ENCODE assay signal across 30 mouse cellular contexts in the genomic region with DNA sequence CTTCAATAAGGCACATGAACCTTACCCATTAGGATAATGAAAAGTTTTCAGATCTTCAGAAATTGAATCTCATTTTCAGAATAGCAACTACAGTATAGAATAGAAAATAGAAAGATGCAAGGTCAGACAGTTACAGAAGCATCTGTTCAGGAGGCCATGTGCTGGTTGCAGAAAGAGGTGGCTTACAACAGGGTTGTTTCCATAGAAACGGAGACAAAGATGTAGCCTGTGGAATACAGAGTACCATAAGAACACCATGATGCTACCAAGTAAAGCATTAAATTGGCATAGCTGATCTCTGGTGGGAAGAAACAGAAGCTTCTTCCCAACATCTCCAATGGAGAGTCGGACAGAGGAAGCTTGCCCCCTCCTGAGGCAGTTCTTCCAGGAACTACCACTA.
"Had no signal": no experiment of that assay in that cellular context is flagged by ENCODE, and none has a peak within 500 bp of the region (broad histone marks: within the 10 kb centered on the region; RNA-seq: fewer than 3 reads in every experiment).

No protein-coding gene starts in this region.

- H3K27ac ChIP-seq: left cerebral cortex, adult 2 months; limb, embryonic 10.5 days; limb, embryonic 12.5 days; limb, embryonic 13.5 days; limb, embryonic 15.5 days; liver, embryonic 12.5 days; liver, embryonic 13.5 days; liver, embryonic 14.5 days; liver, embryonic 15.5 days; lung, embryonic 15.5 days; macrophage; midbrain, embryonic 12.5 days; midbrain, embryonic 13.5 days; neural tube, embryonic 12.5 days had no signal

- DNase-seq: left cerebral cortex, postnatal 4 days; liver; liver, embryonic 13.5 days; liver, postnatal 0 days; lung, adult 18-20 months; lung, adult 2 months; lung, embryonic 14.5 days; lung, postnatal 10 days; lung, postnatal 14 days; lung, postnatal 36 days; lung, postnatal 4 days; midbrain, embryonic 14.5 days had no signal

- H3K36me3 ChIP-seq: limb, embryonic 10.5 days; limb, embryonic 12.5 days; limb, embryonic 13.5 days; limb, embryonic 15.5 days; liver, embryonic 12.5 days; liver, embryonic 13.5 days; liver, embryonic 15.5 days; lung, embryonic 15.5 days; midbrain, embryonic 12.5 days; midbrain, embryonic 13.5 days; neural tube, embryonic 12.5 days had no signal

- H3K9me3 ChIP-seq: limb, embryonic 10.5 days; limb, embryonic 12.5 days; limb, embryonic 13.5 days; limb, embryonic 15.5 days; liver, embryonic 12.5 days; liver, embryonic 13.5 days; liver, embryonic 15.5 days; lung, embryonic 15.5 days; megakaryocyte, embryonic 14.5 days; midbrain, embryonic 12.5 days; midbrain, embryonic 13.5 days; neural tube, embryonic 12.5 days had no signal

- H3K4me1 ChIP-seq: limb, embryonic 10.5 days; limb, embryonic 12.5 days; limb, embryonic 13.5 days; limb, embryonic 15.5 days; liver, embryonic 12.5 days; liver, embryonic 13.5 days; liver, embryonic 15.5 days; lung, embryonic 15.5 days; megakaryocyte, embryonic 14.5 days; midbrain, embryonic 12.5 days; midbrain, embryonic 13.5 days; neural tube, embryonic 12.5 days had no signal

- H3K27me3 ChIP-seq: limb, embryonic 12.5 days; limb, embryonic 13.5 days; limb, embryonic 15.5 days; liver, embryonic 12.5 days; liver, embryonic 13.5 days; liver, embryonic 15.5 days; lung, embryonic 15.5 days; megakaryocyte, embryonic 14.5 days; midbrain, embryonic 12.5 days; midbrain, embryonic 13.5 days; neural tube, embryonic 12.5 days had no signal

- H3K9ac ChIP-seq: limb, embryonic 12.5 days; limb, embryonic 13.5 days; limb, embryonic 15.5 days; liver, embryonic 12.5 days; liver, embryonic 13.5 days; liver, embryonic 14.5 days; liver, embryonic 15.5 days; liver, postnatal 0 days; lung, embryonic 14.5 days; lung, embryonic 15.5 days; midbrain, embryonic 12.5 days; midbrain, embryonic 13.5 days; neural tube, embryonic 12.5 days had no signal

- H3K4me2 ChIP-seq: limb, embryonic 12.5 days; limb, embryonic 13.5 days; limb, embryonic 15.5 days; liver, embryonic 11.5 days; liver, embryonic 12.5 days; liver, embryonic 13.5 days; liver, embryonic 15.5 days; lung, embryonic 14.5 days; lung, embryonic 15.5 days; midbrain, embryonic 11.5 days; midbrain, embryonic 12.5 days; midbrain, embryonic 13.5 days; neural tube, embryonic 12.5 days had no signal

- H3K4me3 ChIP-seq: left cerebral cortex, adult 2 months; limb, embryonic 10.5 days; limb, embryonic 12.5 days; limb, embryonic 13.5 days; limb, embryonic 15.5 days; liver, embryonic 12.5 days; liver, embryonic 13.5 days; liver, embryonic 15.5 days; lung, embryonic 15.5 days; megakaryocyte, embryonic 14.5 days; midbrain, embryonic 12.5 days; midbrain, embryonic 13.5 days; myocyte; neural tube, embryonic 12.5 days had no signal

- ATAC-seq: liver, embryonic 12.5 days; liver, postnatal 0 days; lung, postnatal 0 days; midbrain, embryonic 13.5 days had no signal
